Mouse (Mus musculus) ES-Bruce4 (cell line): ENCODE measurements around the gene Dok4.

Source experiments
- CTCF ChIP-seq: IDR thresholded peaks from one replicate; pipeline ENCODE4 v1.8.1; 2011; ENCODE audit warnings: low read depth, low read length
- EP300 ChIP-seq: IDR thresholded peaks from 2 replicates; pipeline ENCODE4 v1.6.1; 2011; ENCODE audit warnings: low read depth, low read length; ENCODE audit not compliant: insufficient read depth
- POLR2A ChIP-seq: IDR thresholded peaks from one replicate; pipeline ENCODE4 v1.8.1; 2011; ENCODE audit warnings: low read length; ENCODE audit not compliant: insufficient read depth

- TF ChIP-seq CTCF: no peak
- TF ChIP-seq EP300: no peak
- peak; percentile 72 for TF ChIP-seq POLR2A
Measured at GRCm38 (mm10) chr8:94837662-94838574, 38.2 kb downstream of the Dok4 start, which contains the start of the genes Coq9 and Ciapin1.
